Mouse (Mus musculus) E14TG2a.4 (cell line): ENCODE measurements around the gene Nkain4.

ENCODE experiments used
- CTCF ChIP-seq: conservative IDR thresholded peaks from 2 replicates; pipeline ENCODE4 v1.5.1; 2014; ENCODE audit warnings: low read length
- NANOG ChIP-seq: IDR thresholded peaks from 2 replicates; pipeline ENCODE4 v1.6.1; 2014; ENCODE audit warnings: borderline replicate concordance, low read length, mixed read lengths

DNA sequence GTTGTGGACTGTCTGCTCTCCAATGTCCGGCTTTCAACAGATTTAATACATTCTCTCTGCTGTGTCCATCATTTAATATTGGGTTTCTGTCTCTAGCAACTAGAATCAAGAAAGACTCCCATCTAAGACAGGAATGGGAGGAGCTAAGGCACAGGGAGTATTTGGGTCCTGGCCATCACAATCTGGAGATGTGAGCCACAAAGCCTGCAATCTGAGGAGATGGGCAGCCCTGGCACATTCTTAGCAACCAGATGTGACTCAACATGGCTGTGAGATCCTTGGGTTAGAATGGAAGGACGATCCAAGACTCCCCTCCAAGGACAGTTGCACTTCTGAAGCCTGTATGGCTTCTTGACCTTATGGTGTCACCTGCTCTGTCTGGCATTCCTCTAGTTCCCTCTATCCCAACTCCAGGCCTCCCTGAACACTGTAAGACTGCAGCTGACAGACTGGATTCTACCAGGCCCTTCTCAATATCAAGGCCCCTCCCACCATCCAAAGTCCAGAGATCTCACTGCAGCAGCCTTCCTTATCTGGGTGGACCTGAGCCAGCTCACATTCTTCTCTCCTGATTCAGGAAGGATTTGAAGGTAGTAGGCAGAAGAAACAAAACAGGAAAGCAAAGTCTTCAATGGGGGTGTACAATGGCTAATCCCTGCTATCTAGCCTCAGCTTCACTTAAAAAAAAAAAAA, 8.3 kb upstream of the Nkain4 start:
- TF ChIP-seq CTCF (no peak), NANOG (no peak)
